Mouse (Mus musculus) T-cell, adult 2 months (primary cell): ENCODE data around the gene Magea2.
"Not testable (repeated sequence)": the region's sequence is repeated elsewhere in the genome, so short reads cannot be mapped to it uniquely, and the experiment has no call there.

ENCODE experiments used
- DNase-seq: peaks from one replicate; pipeline ENCODE4 v3.0.0; 2022; ENCODE audit warnings: low spot score

The Magea2 gene

GRCm38 (mm10) chrX:155093566-155093965 lies at the start of gene Magea2:
Gene Magea2 (minus strand): TSS chrX:155093666.
- not testable (repeated sequence) for DNase-seq

GRCm38 (mm10) chrX:155128312-155128711 lies 34.8 kb upstream of the Magea2 start, which contains the start of gene Cldn34b2:
Gene Cldn34b2 (minus strand): TSS chrX:155128412.
- not testable (repeated sequence) for DNase-seq

- DNase-seq: no peak
Observed at GRCm38 (mm10) chrX:155098024-155098423, 4.6 kb upstream of the Magea2 start.

GRCm38 (mm10) chrX:155089693-155090092 lies 3.8 kb downstream of the Magea2 start, which contains the start of gene Magea1:
Gene Magea1 (minus strand): TSS chrX:155089793.
- DNase-seq: not testable (repeated sequence)

GRCm38 (mm10) chrX:155063045-155063444 lies 30.4 kb downstream of the Magea2 start, which contains the start of gene Magea5:
Gene Magea5 (minus strand): TSS chrX:155063145.
- not testable (repeated sequence) for DNase-seq

- DNase-seq: not testable (repeated sequence)
Observed at GRCm38 (mm10) chrX:154995750-154996149, 97.7 kb downstream of the Magea2 start, which contains the start of gene Magea8. Gene Magea8 (minus strand): TSS chrX:154995850.
